Mouse (Mus musculus) myocyte (in vitro differentiated cells): ENCODE results near the gene Mme.

Experiments used
- CEBPB ChIP-seq: IDR thresholded peaks from 2 replicates; pipeline ENCODE4 v1.6.1; 2011; ENCODE audit warnings: mild to moderate bottlenecking, moderate library complexity; ENCODE audit not compliant: poor library complexity, insufficient read depth, severe bottlenecking
- E2F4 ChIP-seq: IDR thresholded peaks from one replicate; pipeline ENCODE4 v1.6.1; 2011; ENCODE audit warnings: mild to moderate bottlenecking, control low read depth, moderate library complexity; ENCODE audit not compliant: insufficient read depth
- MAX ChIP-seq: IDR thresholded peaks from one replicate; pipeline ENCODE4 v1.6.1; 2011; ENCODE audit warnings: low read depth, mild to moderate bottlenecking, control low read depth
- MYOG ChIP-seq, 3 experiments: IDR thresholded peaks; one replicate each; pipeline ENCODE4 v1.6.1; 2011; ENCODE audit warnings: control low read depth in 2 of 3, low read depth in 2 of 3, mild to moderate bottlenecking in 2 of 3; ENCODE audit not compliant: insufficient read length in 2 of 3, control insufficient read depth in 1 of 3, insufficient read depth in 1 of 3
- POLR2A ChIP-seq: IDR thresholded peaks from one replicate; pipeline ENCODE4 v1.6.1; 2011; ENCODE audit warnings: low read depth, mild to moderate bottlenecking, control low read depth, moderate library complexity; ENCODE audit not compliant: insufficient read length
- POLR2AphosphoS2 ChIP-seq: IDR thresholded peaks from one replicate; pipeline ENCODE4 v1.6.1; 2011; ENCODE audit warnings: low read depth, control low read depth; ENCODE audit not compliant: insufficient read length
- TCF12 ChIP-seq: IDR thresholded peaks from one replicate; pipeline ENCODE4 v1.6.1; 2011; ENCODE audit warnings: mild to moderate bottlenecking, control low read depth; ENCODE audit not compliant: poor library complexity, insufficient read depth, severe bottlenecking
- TCF3 ChIP-seq: IDR thresholded peaks from one replicate; pipeline ENCODE4 v1.6.1; 2011; ENCODE audit warnings: low read depth, control low read depth; ENCODE audit not compliant: insufficient read length
- USF1 ChIP-seq: IDR thresholded peaks from one replicate; pipeline ENCODE4 v1.6.1; 2011; ENCODE audit warnings: low read depth, mild to moderate bottlenecking, control low read depth, moderate library complexity

DNA sequence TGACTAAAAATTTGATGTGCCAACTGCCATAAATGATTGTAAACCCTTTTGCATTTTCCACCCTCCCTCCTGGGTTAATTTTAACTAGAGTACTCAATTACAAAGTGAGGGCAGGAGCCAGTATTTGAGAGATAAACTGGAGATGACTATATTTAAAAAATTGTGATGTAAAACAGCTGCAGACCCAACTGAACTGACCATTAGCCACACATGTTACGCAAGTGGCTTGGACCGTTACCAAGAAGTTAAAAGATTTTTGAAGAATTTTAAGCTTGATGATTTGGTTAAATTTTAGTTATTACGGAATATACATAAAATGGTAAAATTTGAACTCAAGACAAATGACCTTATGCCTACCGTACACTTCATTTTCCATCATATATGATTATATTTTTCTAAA lies 100.1 kb downstream of the Mme start:
- TF ChIP-seq TCF12 (no peak), POLR2A (no peak), POLR2AphosphoS2 (no peak), MYOG (IDR thresholded peaks at IDR 0.05; ENCODE audit: control insufficient read depth in 1 of 3, insufficient read depth in 1 of 3, insufficient read length in 2 of 3, low read depth in 2 of 3) (no peak), MAX (no peak), USF1 (no peak), E2F4 (no peak), CEBPB (peak; percentile 91), TCF3 (no peak)
